Mouse (Mus musculus): ENCODE data around the gene Hoxd9.

The Hoxd9 gene

DNA sequence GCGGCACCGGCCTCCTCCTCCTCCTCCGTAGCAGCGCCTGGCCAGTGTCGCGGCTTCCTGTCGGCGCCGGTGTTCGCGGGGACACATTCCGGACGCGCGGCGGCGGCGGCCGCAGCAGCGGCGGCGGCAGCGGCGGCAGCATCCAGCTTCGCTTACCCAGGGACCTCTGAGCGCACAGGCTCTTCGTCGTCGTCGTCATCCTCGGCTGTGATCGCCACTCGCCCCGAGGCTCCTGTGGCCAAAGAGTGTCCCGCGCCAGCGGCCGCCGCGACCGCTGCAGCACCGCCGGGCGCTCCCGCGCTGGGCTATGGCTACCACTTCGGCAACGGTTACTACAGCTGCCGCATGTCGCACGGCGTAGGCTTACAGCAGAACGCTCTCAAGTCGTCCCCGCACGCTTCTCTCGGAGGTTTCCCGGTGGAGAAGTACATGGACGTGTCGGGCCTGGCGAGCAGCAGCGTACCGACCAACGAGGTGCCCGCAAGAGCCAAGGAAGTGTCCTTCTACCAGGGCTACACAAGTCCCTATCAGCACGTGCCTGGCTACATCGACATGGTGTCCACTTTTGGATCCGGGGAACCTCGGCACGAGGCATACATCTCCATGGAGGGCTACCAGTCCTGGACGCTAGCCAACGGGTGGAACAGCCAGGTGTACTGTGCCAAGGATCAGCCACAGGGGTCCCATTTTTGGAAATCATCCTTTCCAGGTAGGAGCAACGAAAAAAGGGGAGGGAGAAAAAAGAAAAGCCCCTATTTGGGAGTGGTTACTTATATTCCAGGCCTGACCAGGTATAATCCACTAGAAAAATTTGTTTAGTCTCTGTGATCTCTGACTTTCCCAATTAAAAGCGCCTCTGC, 28.9 kb upstream of the Hoxd9 start:
- peak; percentile 23 to 36 for DNase-seq

DNA sequence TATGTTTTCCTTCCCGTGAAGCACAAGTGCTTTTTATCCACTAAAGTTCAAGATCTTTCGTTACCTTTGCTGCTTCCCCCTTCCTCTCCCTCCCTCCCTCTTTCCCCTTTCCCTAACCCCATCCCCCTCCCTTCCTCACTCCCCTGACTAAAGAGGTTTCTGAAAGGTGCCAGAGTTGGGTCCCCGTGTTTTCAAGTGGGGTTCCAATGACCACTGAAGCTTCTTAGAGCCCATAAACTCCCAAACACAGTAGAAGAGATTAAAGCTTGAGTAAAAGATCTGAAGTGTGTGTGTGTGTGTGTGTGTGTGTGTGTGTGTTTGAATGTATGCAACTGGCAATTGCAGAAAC, 28.3 kb upstream of the Hoxd9 start:
- DNase-seq, result no peak

- peak in 1 of 2 experiments; percentile 7 for DNase-seq
Observed at GRCm38 (mm10) chr2:74669650-74670235, 27.8 kb upstream of the Hoxd9 start.

DNA sequence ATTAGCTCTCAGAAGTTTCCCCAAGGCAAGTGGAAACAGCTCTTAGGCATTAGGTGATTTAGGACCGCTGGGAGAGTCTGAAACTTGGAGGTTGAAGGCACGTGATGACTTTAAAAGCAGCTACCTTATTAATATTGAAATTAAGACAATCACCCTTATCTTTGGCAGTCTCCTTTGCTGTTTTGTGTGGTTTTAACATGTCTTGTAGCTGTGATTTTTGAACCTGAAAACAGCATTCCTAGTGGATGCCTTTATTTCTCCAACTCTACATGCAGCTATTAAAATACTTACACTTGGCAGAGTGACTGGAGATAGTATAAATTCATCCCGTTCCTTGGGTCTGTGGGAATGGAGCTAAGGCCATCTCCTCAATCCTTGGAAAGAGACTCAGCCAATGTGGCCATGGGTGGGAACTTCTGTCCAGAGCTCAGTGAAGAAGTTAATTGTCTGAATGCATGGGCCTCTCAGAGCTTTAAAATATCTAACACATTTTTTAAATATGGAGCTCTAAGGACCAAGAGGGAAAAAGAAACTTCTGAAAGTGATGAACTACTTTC, 26.8 kb upstream of the Hoxd9 start:
- DNase-seq, result no peak

- DNase-seq, result no peak
Observed at GRCm38 (mm10) chr2:74671847-74672246, 25.7 kb upstream of the Hoxd9 start.

DNA sequence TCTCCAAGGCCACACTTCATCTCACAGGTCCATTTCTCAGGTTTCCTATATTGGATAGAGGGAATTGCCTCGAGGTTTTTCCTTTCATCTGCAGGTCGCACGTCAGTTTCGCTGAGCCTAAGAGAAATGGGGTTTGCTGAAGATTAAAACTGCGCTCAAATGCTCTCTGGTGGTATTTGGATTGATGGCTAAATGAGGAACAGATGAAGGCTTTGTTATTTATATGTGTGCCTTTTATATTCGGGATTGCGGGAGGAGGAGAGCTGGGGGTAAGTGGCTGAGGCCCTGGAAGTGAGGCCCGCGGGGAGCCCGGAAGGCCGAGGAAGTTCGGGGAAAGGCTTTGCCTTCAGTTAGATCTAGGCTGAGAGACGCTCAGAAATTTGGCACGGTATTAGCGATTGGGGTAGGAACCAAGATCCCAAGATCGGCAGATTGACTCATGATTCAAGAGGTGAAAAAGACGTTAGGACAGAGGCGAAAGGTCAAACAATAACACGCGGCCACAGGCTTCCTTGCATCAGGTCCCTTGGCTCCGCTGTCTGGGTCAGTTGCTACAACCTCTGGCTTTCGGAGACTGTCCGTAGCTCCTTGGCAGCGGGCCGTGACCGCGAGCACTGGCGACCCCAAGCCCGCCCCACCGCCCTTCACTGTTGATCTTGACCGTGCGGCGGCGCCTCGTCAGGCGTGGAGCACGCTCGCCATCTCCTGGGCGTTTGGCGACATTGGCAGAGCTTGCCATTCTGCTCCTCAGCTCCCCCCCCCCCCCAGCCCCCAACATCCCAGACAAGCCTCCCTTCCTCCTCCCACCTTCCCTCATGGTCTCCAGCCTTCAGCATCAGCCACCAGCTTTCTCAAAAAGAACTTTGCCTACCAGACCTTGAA, 24.8 kb upstream of the Hoxd9 start:
- peak; percentile 63 to 70 for DNase-seq

DNA sequence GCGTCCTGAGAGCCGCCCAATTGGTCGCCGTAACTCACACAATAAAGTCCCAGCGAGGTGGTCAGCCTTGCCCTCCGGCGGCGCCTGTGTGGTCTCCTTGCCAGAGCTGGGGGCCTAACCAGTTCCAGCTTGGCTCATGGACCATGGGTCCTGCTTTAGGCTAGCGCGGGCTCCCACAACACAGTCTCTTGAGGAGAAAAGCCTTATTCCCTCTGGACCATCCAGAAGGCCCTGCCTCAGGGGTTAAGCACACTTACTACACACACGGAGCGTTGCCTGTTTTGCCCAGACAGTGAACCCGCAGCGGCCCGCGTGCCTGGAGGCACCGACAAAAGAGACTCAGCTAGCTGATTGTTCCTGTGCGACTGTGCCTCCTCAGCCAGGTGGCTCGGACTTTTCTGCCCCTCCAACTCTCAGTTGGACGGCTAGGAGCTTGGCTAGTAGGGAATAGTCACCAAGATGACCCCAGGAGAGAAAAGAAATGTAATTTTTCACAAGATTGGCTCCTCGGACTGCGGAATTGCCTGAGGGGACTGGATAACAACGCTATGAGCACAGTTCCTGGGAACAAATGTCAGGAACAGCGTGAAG, 23.6 kb upstream of the Hoxd9 start:
- DNase-seq, result no peak

DNA sequence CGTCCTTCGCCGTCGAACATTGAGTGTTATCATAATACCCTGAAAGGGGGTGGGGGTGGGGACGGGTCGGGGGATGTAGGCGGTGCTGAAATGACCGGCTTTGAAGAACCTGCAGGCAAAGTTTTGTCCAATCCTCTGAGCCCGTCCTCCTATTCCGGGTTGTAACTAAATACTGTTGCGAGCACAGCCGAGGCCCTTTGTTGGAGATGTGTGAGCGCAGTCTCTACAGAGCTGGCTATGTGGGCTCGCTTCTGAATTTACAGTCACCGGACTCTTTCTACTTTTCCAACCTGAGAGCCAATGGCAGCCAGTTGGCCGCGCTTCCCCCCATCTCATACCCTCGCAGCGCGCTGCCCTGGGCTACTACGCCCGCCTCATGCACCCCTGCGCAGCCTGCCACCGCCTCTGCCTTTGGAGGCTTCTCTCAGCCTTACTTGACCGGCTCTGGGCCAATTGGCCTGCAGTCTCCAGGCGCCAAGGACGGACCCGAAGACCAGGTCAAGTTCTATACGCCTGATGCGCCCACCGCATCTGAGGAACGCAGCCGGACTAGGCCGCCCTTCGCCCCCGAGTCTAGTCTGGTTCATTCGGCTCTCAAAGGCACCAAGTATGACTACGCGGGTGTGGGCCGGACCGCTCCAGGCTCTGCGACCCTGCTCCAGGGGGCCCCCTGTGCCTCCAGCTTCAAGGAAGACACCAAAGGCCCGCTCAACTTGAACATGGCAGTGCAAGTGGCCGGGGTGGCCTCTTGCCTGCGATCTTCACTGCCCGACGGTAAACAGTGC, 22.5 kb upstream of the Hoxd9 start, which contains the start of gene Hoxd12:
Gene Hoxd12 (plus strand): TSS at position 133 of the 785 bp plus-strand sequence.
- no peak for DNase-seq

DNA sequence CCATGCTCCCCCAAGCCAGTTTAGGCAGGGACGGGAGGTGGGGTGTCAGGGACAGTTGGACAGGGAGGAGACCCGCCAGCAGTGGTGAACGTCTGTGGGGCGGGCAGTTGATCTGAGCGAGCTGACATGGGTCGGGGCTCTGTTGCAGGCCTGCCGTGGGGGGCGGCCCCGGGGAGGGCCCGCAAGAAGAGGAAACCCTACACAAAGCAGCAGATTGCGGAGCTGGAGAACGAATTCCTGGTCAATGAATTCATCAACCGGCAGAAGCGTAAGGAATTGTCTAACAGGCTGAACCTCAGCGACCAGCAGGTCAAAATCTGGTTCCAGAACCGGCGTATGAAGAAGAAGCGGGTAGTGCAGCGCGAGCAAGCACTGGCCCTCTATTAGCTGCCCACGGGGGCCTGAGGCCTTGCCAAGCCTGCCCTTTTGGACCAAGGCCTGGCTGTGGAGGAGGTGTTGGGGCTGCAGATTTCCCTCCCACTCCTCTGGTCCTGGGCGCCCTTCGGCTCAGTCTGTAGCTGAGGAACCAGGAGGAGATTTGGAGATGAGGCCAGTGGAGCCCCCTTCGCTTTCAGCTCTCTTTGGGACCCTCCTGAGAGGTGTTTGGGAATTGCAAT, 21.8 kb upstream of the Hoxd9 start:
- no peak for DNase-seq

GRCm38 (mm10) chr2:74676376-74677052, 21.0 kb upstream of the Hoxd9 start:
- no peak for DNase-seq

DNA sequence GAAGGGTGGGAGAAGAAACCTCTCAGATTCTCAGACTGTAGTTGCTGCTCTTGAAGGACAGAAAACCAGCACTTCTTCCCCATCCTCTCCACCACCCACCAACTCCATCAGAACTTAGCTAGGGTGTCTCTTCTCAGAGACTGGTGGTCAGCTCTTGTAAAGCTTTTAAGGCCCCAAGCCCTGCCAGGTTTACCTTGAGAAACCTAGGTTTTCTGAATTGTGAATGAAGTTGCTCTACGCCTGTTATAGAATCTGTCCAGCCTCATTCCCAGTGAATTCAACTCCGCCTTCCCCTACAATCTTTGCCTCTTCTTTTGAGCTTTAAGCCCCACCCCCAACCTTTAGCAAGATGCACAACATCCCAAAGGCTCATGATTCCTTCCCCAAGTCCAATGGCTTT, 20.4 kb upstream of the Hoxd9 start:
- DNase-seq, result no peak

- DNase-seq, result no peak
Observed at GRCm38 (mm10) chr2:74678891-74679595, 18.5 kb upstream of the Hoxd9 start, which contains the start of gene Hoxd11. Gene Hoxd11, plus strand, starts transcription at chr2:74679557.

GRCm38 (mm10) chr2:74679596-74679971, 17.9 kb upstream of the Hoxd9 start:
- DNase-seq, result no peak

GRCm38 (mm10) chr2:74679980-74680379, 17.5 kb upstream of the Hoxd9 start:
- DNase-seq, result no peak

DNA sequence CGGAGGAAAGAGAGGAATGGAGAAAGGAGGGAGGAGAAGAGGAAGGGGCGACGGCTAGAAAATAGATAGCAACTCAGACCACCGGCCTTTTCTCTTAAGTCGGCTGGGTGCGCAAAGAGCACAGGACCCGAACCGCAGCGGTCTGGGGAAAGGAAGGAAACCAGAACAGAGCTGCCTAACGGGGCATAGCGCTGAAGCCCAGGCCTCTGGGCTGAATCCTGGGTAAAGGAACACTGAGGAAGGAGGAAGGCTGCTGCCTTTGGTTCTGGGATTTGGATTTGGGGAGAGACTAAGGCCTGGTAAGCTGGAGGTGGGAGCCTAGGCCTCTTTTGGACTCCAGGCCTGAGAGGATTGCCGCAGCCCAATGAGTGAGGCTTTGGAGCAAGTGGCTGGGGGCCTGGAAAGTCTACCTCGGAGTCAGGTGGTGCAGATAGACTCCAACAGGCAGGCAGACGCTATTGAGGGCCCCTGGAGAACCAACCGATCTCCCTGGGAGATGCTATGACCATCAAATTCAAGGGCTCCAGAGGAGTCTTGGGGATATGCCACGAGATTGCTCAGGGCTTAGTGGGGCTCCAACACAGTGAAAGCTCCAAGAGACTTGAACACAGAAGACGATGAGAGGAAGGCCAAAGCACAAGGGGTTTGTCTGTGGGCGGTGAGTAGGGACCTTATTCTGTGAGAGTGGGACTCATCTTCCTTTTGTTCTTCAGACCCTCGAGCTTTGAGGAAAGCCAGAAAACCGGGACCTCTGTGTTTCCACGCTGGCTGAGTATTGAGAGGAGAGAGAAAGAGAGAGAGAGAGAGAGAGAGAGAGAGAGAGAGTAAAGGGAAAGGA, 16.7 kb upstream of the Hoxd9 start:
- no peak for DNase-seq

DNA sequence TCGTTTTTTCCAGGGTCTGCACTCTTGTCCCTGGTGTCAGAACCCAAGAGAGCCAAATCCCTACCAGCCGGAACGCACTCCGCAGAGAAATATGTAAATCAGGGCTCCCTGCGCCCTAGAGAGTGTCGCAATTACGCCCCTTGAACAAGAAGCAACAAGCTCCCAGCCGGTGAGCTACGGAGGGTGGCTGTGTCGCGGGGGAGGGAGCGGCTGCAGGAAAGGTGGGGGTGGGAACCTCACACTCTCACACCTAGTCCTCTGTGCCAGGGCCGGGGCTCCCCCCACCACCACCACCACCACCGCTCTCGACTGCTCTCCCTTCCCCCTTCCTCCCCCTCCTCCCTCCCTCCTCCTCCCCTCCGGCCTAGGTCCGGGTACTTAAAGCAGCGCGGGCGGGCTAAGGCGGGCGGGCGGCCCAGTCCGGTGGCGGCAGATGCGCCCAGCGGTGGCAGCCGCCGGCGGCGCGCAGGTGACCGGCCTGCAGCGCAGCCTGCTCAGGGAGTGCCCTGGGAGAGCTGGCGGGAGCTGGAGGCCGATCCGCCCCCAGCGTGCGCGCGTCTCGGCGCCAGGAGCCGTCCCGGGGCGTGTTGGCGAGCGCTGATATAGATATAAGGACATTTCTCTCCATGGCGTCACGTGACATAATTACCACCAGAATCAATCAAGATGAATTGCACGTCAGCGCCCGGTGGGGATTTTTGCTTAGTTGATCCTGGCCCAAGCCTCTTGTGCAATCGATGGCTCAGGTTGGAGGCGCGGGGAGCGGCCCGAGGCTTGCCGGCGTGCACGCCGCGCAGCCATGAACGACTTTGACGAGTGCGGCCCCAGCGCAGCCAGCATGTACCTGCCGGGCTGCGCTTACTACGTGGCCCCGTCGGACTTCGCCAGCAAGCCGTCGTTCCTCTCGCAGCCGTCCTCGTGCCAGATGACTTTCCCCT, 15.7 kb upstream of the Hoxd9 start:
- peak; percentile 16 to 23 for DNase-seq

- DNase-seq, result no peak
Observed at GRCm38 (mm10) chr2:74682796-74683195, 14.7 kb upstream of the Hoxd9 start.

DNA sequence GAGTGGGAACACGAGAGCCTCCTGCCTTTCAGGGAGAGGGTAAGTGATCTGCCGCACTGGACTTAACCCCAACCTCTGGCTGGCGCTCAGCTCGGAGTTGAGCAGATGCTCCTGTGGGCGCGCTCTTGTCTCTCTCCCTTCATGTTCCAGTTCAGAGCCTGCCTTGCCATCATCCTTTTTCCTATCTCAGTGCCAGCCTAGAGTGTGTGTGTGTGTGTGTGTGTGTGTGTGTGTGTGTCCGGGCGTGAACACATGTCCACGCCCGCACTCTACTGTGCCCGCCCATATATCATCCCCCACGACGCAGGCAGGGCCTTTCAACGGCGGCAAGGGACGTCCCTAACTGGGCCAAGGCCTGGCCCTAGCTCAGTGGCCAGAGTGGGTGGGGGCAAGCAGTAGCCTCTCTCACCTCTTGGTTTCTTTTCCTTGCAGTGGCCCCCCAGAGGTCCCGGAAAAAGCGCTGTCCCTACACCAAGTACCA, 14.0 kb upstream of the Hoxd9 start:
- DNase-seq, result no peak

Data from B cell, adult 2 months (primary cell).